Mouse (Mus musculus): ENCODE results near the gene AB124611. TPM values are rescaled to one million over a fixed set of nuclear protein-coding genes. Genes with fewer than 3 reads are reported as not detected.

AB124611 gene
- polyA plus RNA-seq, 1 experiment from 2014 or later: 13.6 TPM

DNA sequence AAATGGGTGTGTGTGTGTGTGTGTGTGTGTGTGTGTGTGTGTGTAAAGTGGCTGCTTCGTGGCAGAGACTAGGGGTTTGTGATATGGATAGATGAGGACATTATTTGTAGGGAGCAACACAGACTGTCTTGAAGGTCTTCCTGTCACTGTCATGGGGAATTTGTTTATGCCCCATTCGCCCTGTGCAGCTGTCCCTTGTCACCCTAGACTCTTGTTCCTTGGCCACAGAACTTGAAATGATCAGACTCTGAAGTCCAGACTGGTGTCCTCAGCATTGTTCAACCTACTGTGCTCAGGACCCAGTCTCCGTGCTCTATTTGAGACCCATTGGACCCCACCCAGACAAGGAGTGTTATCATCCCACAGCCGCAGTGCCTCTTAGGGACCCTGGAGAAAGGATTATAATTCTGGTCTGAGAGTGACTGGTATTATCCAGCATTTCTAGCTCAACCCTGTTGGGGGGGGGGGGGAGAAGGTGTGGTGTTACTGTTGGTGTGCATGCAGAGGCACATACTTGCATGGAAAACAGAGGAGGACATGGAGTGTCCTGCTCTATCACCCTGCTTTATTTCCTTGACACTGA is 39.1 kb downstream of the AB124611 start:
- no peaks in the 10 kb centered on the region for H3K27me3 ChIP-seq (ENCODE audit: insufficient read depth, low read length)
- no peak overlapping the region; the same call in 1 of the 2 replicates for H3K4me2 ChIP-seq (ENCODE audit: low read depth, low read length)
- H3K27ac ChIP-seq (ENCODE audit: low read depth): 0 out of 2 replicates have a peak overlapping the region, but pooled peaks have one; percentile 12
- peaks cover 20% of the 10 kb centered on the region for H3K4me1 ChIP-seq (ENCODE audit: insufficient read depth)
- H3K9me3 ChIP-seq (ENCODE audit: low read length): no peaks in the 10 kb centered on the region
- H3K4me3 ChIP-seq (ENCODE audit: low read depth, low read length): no peak overlapping the region
- ATAC-seq (0 out of 2 replicates have a peak, but pooled peaks have one; percentile 8), DNase-seq (no peak)
- H3K36me3 ChIP-seq (replicated peaks; ENCODE audit: insufficient read depth, low read length): peaks cover 11% of the 10 kb centered on the region
- H3K9ac ChIP-seq (replicated peaks): no peak overlapping the region
- TF ChIP-seq EP300 (IDR thresholded peaks at IDR 0.05; ENCODE audit: low read depth) (no peak), CTCF (IDR thresholded peaks at IDR 0.05; ENCODE audit: low read depth) (no peak)
- 58% methylated on average over 4 of the region's 4 CpGs for WGBS (ENCODE audit: insufficient replicate concordance)

- H3K9ac ChIP-seq (replicated peaks): no peak overlapping the region
- no peak for TF ChIP-seq CTCF (IDR thresholded peaks at IDR 0.05; ENCODE audit: low read depth)
- no peak for TF ChIP-seq EP300 (IDR thresholded peaks at IDR 0.05; ENCODE audit: low read depth)
- H3K27me3 ChIP-seq (ENCODE audit: insufficient read depth, low read length): no peaks in the 10 kb centered on the region
- H3K27ac ChIP-seq (ENCODE audit: low read depth): no peak overlapping the region
- H3K36me3 ChIP-seq (replicated peaks; ENCODE audit: insufficient read depth, low read length): peaks cover 18% of the 10 kb centered on the region
- peaks cover 20% of the 10 kb centered on the region for H3K4me1 ChIP-seq (ENCODE audit: insufficient read depth)
- WGBS (ENCODE audit: insufficient replicate concordance): 94% methylated on average over 1 of the region's 1 CpGs
- ATAC-seq: no peak
- H3K4me3 ChIP-seq (ENCODE audit: low read depth, low read length): no peak overlapping the region
- no peak for DNase-seq
- no peak overlapping the region for H3K4me2 ChIP-seq (ENCODE audit: low read depth, low read length)
- no peaks in the 10 kb centered on the region for H3K9me3 ChIP-seq (ENCODE audit: low read length)
Observed at GRCm38 (mm10) chr9:21566538-21566937, 40.6 kb downstream of the AB124611 start.

DNA sequence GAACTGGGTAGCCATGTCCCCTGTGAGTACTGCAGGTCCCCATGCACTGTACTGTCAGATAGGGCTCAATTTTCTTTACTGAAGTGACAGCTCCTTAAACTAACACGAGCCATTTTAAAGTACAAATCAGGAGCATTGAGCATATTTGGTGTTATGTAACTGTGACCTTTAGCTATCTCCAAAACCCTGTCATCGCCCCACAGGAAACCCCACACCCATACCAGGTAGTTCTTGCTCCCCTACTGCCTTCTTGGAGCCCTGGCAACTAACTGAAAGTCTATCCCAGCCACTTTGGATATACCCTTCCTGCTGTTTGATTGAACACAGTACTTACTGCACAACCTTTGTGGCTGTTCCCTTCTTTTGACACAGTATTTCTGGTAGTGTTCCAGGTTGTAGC is 41.1 kb downstream of the AB124611 start:
- Histone ChIP-seq H3K27me3 (ENCODE audit: insufficient read depth, low read length) (no peaks in the 10 kb centered on the region), H3K36me3 (replicated peaks; ENCODE audit: insufficient read depth, low read length) (peaks cover 22% of the 10 kb centered on the region), H3K27ac (ENCODE audit: low read depth) (no peak overlapping the region), H3K4me1 (ENCODE audit: insufficient read depth) (peaks cover 20% of the 10 kb centered on the region), H3K9me3 (ENCODE audit: low read length) (no peaks in the 10 kb centered on the region), H3K4me2 (ENCODE audit: low read depth, low read length) (no peak overlapping the region), H3K9ac (replicated peaks) (no peak overlapping the region), H3K4me3 (ENCODE audit: low read depth, low read length) (no peak overlapping the region)
- WGBS (ENCODE audit: insufficient replicate concordance): 59% methylated on average over 2 of the region's 2 CpGs
- TF ChIP-seq CTCF (IDR thresholded peaks at IDR 0.05; ENCODE audit: low read depth): no peak
- no peak for TF ChIP-seq EP300 (IDR thresholded peaks at IDR 0.05; ENCODE audit: low read depth)
- ATAC-seq (no peak), DNase-seq (no peak)

- no peak overlapping the region for H3K27ac ChIP-seq (ENCODE audit: low read depth)
- TF ChIP-seq CTCF (IDR thresholded peaks at IDR 0.05; ENCODE audit: low read depth): no peak
- H3K9me3 ChIP-seq (ENCODE audit: low read length): no peaks in the 10 kb centered on the region
- DNase-seq (no peak), ATAC-seq (no peak)
- no peak overlapping the region for H3K9ac ChIP-seq (replicated peaks)
- H3K4me3 ChIP-seq (ENCODE audit: low read depth, low read length): no peak overlapping the region
- H3K4me2 ChIP-seq (ENCODE audit: low read depth, low read length): no peak overlapping the region
- no peaks in the 10 kb centered on the region for H3K27me3 ChIP-seq (ENCODE audit: insufficient read depth, low read length)
- peaks cover 20% of the 10 kb centered on the region for H3K4me1 ChIP-seq (ENCODE audit: insufficient read depth)
- 86% methylated on average over 8 of the region's 8 CpGs for WGBS (ENCODE audit: insufficient replicate concordance)
- H3K36me3 ChIP-seq (replicated peaks; ENCODE audit: insufficient read depth, low read length): peaks cover 34% of the 10 kb centered on the region
Observed at GRCm38 (mm10) chr9:21568657-21569255, 42.8 kb downstream of the AB124611 start.

DNA sequence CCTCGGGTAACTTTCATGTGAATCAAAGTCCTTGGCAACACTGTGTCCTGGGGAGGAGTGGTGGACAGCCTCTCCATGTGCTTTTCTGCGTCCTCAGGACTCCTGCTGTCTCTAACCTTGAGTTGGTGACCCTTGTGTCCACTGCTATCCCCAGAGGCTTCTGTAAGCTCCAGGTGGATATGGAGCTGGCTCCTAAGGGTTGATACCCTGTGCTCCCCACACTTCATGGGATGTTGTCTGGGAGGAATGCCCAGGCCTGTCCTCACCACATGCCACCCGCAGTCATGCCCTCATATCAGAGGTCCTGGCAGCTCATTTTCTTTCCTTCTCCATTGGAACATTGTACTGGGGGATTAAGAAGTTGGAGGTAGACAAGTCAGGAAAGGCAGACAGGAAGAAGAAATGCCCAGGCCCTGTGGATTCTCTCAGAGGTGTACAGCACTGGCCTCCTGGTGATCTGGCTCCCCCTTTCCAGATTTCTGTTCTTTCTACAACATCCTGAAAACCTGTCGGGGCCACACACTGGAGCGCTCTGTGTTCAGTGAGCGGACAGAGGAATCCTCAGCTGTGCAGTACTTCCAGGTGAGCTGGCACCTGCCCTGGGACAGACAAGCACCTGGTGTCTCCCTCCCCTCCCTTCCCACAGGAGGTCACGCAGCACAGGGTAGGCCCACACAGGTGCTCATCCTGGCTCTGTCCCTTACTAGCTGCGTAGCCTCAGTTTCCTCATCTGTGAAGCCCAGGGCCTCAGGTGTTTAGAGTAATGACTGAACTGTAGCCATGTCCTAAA is 48.2 kb downstream of the AB124611 start:
- TF ChIP-seq EP300 (IDR thresholded peaks at IDR 0.05; ENCODE audit: low read depth) (no peak), CTCF (IDR thresholded peaks at IDR 0.05; ENCODE audit: low read depth) (no peak)
- Histone ChIP-seq H3K9me3 (ENCODE audit: low read length) (no peaks in the 10 kb centered on the region), H3K4me2 (ENCODE audit: low read depth, low read length) (no peak overlapping the region), H3K36me3 (replicated peaks; ENCODE audit: insufficient read depth, low read length) (peaks cover 73% of the 10 kb centered on the region), H3K27ac (ENCODE audit: low read depth) (no peak overlapping the region), H3K9ac (replicated peaks) (no peak overlapping the region), H3K27me3 (ENCODE audit: insufficient read depth, low read length) (no peaks in the 10 kb centered on the region), H3K4me3 (ENCODE audit: low read depth, low read length) (no peak overlapping the region), H3K4me1 (ENCODE audit: insufficient read depth) (no peaks in the 10 kb centered on the region)
- 93% methylated on average over 8 of the region's 8 CpGs for WGBS (ENCODE audit: insufficient replicate concordance)
- ATAC-seq (no peak), DNase-seq (no peak)

DNA sequence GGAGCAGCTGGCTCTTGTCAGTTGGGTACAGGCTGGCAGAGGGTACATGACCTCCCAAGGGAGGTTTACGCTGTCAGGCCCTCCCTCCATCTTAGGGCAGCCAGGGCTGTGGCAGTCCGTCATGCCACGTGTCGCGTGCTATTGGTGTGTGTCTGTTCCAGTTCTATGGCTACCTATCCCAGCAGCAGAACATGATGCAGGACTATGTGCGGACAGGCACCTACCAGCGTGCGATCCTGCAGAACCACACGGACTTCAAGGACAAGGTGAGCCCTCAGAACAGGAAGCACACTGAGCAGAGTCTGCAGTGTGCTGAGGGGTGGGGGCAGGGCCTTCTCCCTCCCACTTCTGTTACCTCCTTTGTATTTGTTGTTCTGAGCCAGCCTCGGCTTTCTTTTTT is 49.3 kb downstream of the AB124611 start:
- no peaks in the 10 kb centered on the region for H3K9me3 ChIP-seq (ENCODE audit: low read length)
- ATAC-seq (no peak), DNase-seq (no peak)
- no peaks in the 10 kb centered on the region for H3K4me1 ChIP-seq (ENCODE audit: insufficient read depth)
- TF ChIP-seq CTCF (IDR thresholded peaks at IDR 0.05; ENCODE audit: low read depth) (no peak), EP300 (IDR thresholded peaks at IDR 0.05; ENCODE audit: low read depth) (no peak)
- no peak overlapping the region for H3K4me3 ChIP-seq (ENCODE audit: low read depth, low read length)
- no peak overlapping the region for H3K27ac ChIP-seq (ENCODE audit: low read depth)
- no peak overlapping the region for H3K9ac ChIP-seq (replicated peaks)
- H3K36me3 ChIP-seq (replicated peaks; ENCODE audit: insufficient read depth, low read length): peaks cover 78% of the 10 kb centered on the region
- WGBS (ENCODE audit: insufficient replicate concordance): 91% methylated on average over 10 of the region's 10 CpGs
- H3K27me3 ChIP-seq (ENCODE audit: insufficient read depth, low read length): no peaks in the 10 kb centered on the region
- no peak overlapping the region for H3K4me2 ChIP-seq (ENCODE audit: low read depth, low read length)
